Mouse (Mus musculus) MEL (cell line): ENCODE measurements at regions not wholly inside any gene's neighbourhood (a gene's known extent, or its start where the extent isn't known, plus 50 kb on each side); places are given as distances from the start of the nearest gene placed in this dataset.

ENCODE experiments used
- DNase-seq: peaks from one replicate; pipeline ENCODE4 v3.0.0; 2011; ENCODE audit warnings: low read depth, low spot score
- H3K27ac ChIP-seq: 2 replicates; pipeline ENCODE4 v1.5.1; 2012; ENCODE audit warnings: low read depth, mild to moderate bottlenecking, control low read depth, low read length, moderate library complexity; ENCODE audit not compliant: control insufficient read depth
- H3K27me3 ChIP-seq, 2 experiments: fragments of 150-350 bp in 1 of 2; sonication (generic) in 1 of 2; 2 replicates each; pipeline ENCODE4 v1.6.1; 2012; ENCODE audit warnings: low read length in 2 of 2, mild to moderate bottlenecking in 2 of 2, improper control_type of control experiment in 1 of 2, moderate library complexity in 1 of 2; ENCODE audit not compliant: insufficient read depth in 2 of 2, control insufficient read depth in 1 of 2
- H3K36me3 ChIP-seq, 2 experiments: 2 replicates each; pipeline ENCODE4 v1.6.1; 2012 to 2014; ENCODE audit warnings: low read length in 2 of 2, improper control_type of control experiment in 1 of 2, inconsistent platforms in 1 of 2, mild to moderate bottlenecking in 1 of 2; ENCODE audit not compliant: insufficient read depth in 2 of 2, control insufficient read depth in 1 of 2
- H3K4me1 ChIP-seq, 2 experiments: fragments of 150-350 bp in 1 of 2; sonication (generic) in 1 of 2; 2 replicates each; pipeline ENCODE4 v1.6.1; 2012; ENCODE audit warnings: low read length in 2 of 2, improper control_type of control experiment in 1 of 2, mild to moderate bottlenecking in 1 of 2; ENCODE audit not compliant: insufficient read depth in 2 of 2, control insufficient read depth in 1 of 2
- H3K4me3 ChIP-seq, 2 experiments: fragments of 150-350 bp in 1 of 2; sonication (generic) in 1 of 2; 2 replicates each; pipeline ENCODE4 v1.5.1; 2012; ENCODE audit warnings: low read depth in 2 of 2, low read length in 2 of 2, mild to moderate bottlenecking in 2 of 2, moderate library complexity in 2 of 2, control low read depth in 1 of 2, improper control_type of control experiment in 1 of 2; ENCODE audit not compliant: control insufficient read depth in 1 of 2, insufficient read depth in 1 of 2
- H3K79me2 ChIP-seq: 2 replicates; pipeline ENCODE4 v1.6.1; 2012; ENCODE audit warnings: mild to moderate bottlenecking, low read length, moderate library complexity; ENCODE audit not compliant: control insufficient read depth, poor library complexity, insufficient read depth
- H3K9ac ChIP-seq: 2 replicates; pipeline ENCODE4 v1.6.1; 2012; ENCODE audit warnings: low read depth, mild to moderate bottlenecking, control low read depth, low read length, moderate library complexity; ENCODE audit not compliant: control insufficient read depth, poor library complexity, severe bottlenecking
- H3K9me3 ChIP-seq: fragments of 150-350 bp; sonication (generic); replicated peaks from 2 replicates; pipeline ENCODE4 v1.6.1; 2012; ENCODE audit warnings: mild to moderate bottlenecking, low read length, improper control_type of control experiment, moderate library complexity; ENCODE audit not compliant: insufficient read depth
- CHD2 ChIP-seq: IDR thresholded peaks from 2 replicates; pipeline ENCODE4 v1.6.1; 2011; ENCODE audit warnings: low read length, improper control_type of control experiment
- E2F4 ChIP-seq: IDR thresholded peaks from 2 replicates; pipeline ENCODE4 v1.6.1; 2011; ENCODE audit warnings: low read depth, low read length, improper control_type of control experiment, borderline replicate concordance
- ELF1 ChIP-seq: IDR thresholded peaks from 2 replicates; pipeline ENCODE4 v1.6.1; 2014; ENCODE audit warnings: low read depth, mild to moderate bottlenecking, inconsistent platforms, low read length, improper control_type of control experiment, moderate library complexity
- EP300 ChIP-seq, 2 experiments: IDR thresholded peaks; 2 replicates each; pipeline ENCODE4 v1.6.1; 2011; ENCODE audit warnings: improper control_type of control experiment in 2 of 2, low read length in 2 of 2, low read depth in 1 of 2, mild to moderate bottlenecking in 1 of 2
- GABPA ChIP-seq: IDR thresholded peaks from 2 replicates; pipeline ENCODE4 v1.6.1; 2012; ENCODE audit warnings: low read depth, mild to moderate bottlenecking, inconsistent platforms, low read length, improper control_type of control experiment, moderate library complexity
- HCFC1 ChIP-seq: IDR thresholded peaks from 2 replicates; pipeline ENCODE4 v1.6.1; 2012; ENCODE audit warnings: low read depth, mild to moderate bottlenecking, inconsistent platforms, low read length, improper control_type of control experiment, moderate library complexity
- KAT2A ChIP-seq: conservative IDR thresholded peaks from 2 replicates; pipeline ENCODE4 v1.6.1; 2012; ENCODE audit warnings: low read depth, low read length, improper control_type of control experiment, inconsistent platforms
- MXI1 ChIP-seq: IDR thresholded peaks from 2 replicates; pipeline ENCODE4 v1.6.1; 2011; ENCODE audit warnings: mild to moderate bottlenecking, low read depth, low read length, improper control_type of control experiment
- MYB ChIP-seq: IDR thresholded peaks from 2 replicates; pipeline ENCODE4 v1.6.1; 2011; ENCODE audit warnings: mild to moderate bottlenecking, low read depth, low read length, improper control_type of control experiment
- NELFE ChIP-seq: IDR thresholded peaks from 2 replicates; pipeline ENCODE4 v1.6.1; 2011; ENCODE audit warnings: low read depth, low read length, improper control_type of control experiment
- POLR2A ChIP-seq, 2 experiments: IDR thresholded peaks; 2 replicates each; pipeline ENCODE4 v1.6.1; 2011 to 2012; ENCODE audit warnings: low read length in 2 of 2, mild to moderate bottlenecking in 2 of 2, control low read depth in 1 of 2, improper control_type of control experiment in 1 of 2, low read depth in 1 of 2, moderate library complexity in 1 of 2; ENCODE audit not compliant: control insufficient read depth in 1 of 2, insufficient read depth in 1 of 2, poor library complexity in 1 of 2
- RCOR1 ChIP-seq: IDR thresholded peaks from 2 replicates; pipeline ENCODE4 v1.6.1; 2012; ENCODE audit warnings: low read depth, mild to moderate bottlenecking, inconsistent platforms, low read length, improper control_type of control experiment
- SIN3A ChIP-seq: IDR thresholded peaks from 2 replicates; pipeline ENCODE4 v1.6.1; 2012; ENCODE audit warnings: low read length, improper control_type of control experiment, inconsistent platforms
- SMC3 ChIP-seq: IDR thresholded peaks from 2 replicates; pipeline ENCODE4 v1.6.1; 2011; ENCODE audit warnings: low read depth, low read length, improper control_type of control experiment
- TAL1 ChIP-seq: IDR thresholded peaks from 2 replicates; pipeline ENCODE4 v1.6.1; 2012; ENCODE audit warnings: mild to moderate bottlenecking, inconsistent platforms, low read length, moderate library complexity, mixed read lengths
- TBP ChIP-seq: IDR thresholded peaks from 2 replicates; pipeline ENCODE4 v1.8.0; 2011; ENCODE audit warnings: low read depth, low read length, improper control_type of control experiment
- TCF12 ChIP-seq: IDR thresholded peaks from 2 replicates; pipeline ENCODE4 v1.6.1; 2014; ENCODE audit warnings: low read depth, mild to moderate bottlenecking, inconsistent platforms, low read length, improper control_type of control experiment, moderate library complexity
- UBTF ChIP-seq: IDR thresholded peaks from 2 replicates; pipeline ENCODE4 v1.6.1; 2012; ENCODE audit warnings: low read depth, mild to moderate bottlenecking, inconsistent platforms, low read length, improper control_type of control experiment, moderate library complexity, borderline replicate concordance; ENCODE audit not compliant: insufficient read depth
- USF2 ChIP-seq, 2 experiments: IDR thresholded peaks; 2 replicates each; pipeline ENCODE4 v1.6.1; 2011 to 2012; ENCODE audit warnings: improper control_type of control experiment in 2 of 2, low read length in 2 of 2, borderline replicate concordance in 1 of 2, inconsistent platforms in 1 of 2, low read depth in 1 of 2, mild to moderate bottlenecking in 1 of 2; ENCODE audit not compliant: insufficient read depth in 1 of 2
- ZC3H11A ChIP-seq: IDR thresholded peaks from 2 replicates; pipeline ENCODE4 v1.6.1; 2012; ENCODE audit warnings: low read depth, mild to moderate bottlenecking, inconsistent platforms, low read length, improper control_type of control experiment

DNA sequence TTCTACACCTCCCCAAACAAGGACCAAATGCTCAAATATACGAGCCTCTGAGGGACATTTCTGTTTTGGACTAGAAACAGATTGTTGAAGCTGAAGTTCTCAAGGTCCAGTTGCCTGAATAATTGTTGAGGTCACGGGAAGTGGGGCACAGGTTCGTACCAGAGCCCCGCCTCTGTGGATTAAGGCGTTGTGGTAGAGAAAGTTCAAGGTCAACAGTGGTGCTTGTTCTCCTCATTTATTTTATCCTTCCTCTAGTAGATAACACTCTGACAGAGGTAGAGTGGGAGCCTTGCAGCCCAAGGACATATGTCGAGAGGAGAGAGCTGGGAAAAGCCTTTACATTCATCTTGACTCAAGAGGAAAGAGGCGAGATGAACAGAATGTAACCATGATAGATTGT, 274.7 kb upstream of the Stt3b start:
- H3K27ac ChIP-seq, result no peak overlapping the region
- no peaks in the 10 kb centered on the region for H3K4me1 ChIP-seq
- no peak overlapping the region for H3K4me3 ChIP-seq
- H3K36me3 ChIP-seq, result no peaks in the 10 kb centered on the region
- H3K9ac ChIP-seq, result no peak overlapping the region
- no peaks in the 10 kb centered on the region for H3K9me3 ChIP-seq
- no peak for DNase-seq
- no peak for TF ChIP-seq MYB
- TF ChIP-seq ELF1, result no peak
- no peak for TF ChIP-seq SIN3A
- TF ChIP-seq RCOR1, result no peak
- no peaks in the 10 kb centered on the region for H3K79me2 ChIP-seq
- no peaks in the 10 kb centered on the region for H3K27me3 ChIP-seq

DNA sequence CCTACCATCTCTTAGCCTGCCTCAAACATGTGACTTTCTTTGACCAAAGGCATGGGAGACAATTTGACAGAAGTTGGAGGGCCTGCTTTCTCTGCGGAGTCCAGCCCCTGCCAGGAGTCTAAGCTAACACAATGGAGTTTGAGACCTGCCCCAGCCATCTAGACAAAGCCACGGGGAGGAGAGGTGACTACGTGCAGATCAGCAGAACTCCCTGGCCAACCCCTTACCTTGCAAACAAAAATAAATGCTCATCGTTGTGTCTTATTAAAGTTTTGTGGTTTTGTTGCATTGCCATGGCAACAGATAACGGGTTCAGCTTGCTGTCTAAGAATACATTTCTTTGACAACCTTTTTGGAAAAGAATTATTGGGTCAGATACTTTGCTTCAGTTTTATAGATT, 282.2 kb upstream of the Stt3b start:
- no peak for DNase-seq
- Histone ChIP-seq H3K9ac (no peak overlapping the region), H3K27ac (no peak overlapping the region), H3K27me3 (no peaks in the 10 kb centered on the region), H3K36me3 (no peaks in the 10 kb centered on the region), H3K4me3 (no peak overlapping the region), H3K4me1 (no peaks in the 10 kb centered on the region), H3K9me3 (no peaks in the 10 kb centered on the region), H3K79me2 (no peaks in the 10 kb centered on the region)
- TF ChIP-seq ELF1 (no peak), EP300 (IDR thresholded peaks at IDR 0.05; ENCODE audit: low read depth in 1 of 2, low read length in 2 of 2) (no peak), MYB (no peak)

DNA sequence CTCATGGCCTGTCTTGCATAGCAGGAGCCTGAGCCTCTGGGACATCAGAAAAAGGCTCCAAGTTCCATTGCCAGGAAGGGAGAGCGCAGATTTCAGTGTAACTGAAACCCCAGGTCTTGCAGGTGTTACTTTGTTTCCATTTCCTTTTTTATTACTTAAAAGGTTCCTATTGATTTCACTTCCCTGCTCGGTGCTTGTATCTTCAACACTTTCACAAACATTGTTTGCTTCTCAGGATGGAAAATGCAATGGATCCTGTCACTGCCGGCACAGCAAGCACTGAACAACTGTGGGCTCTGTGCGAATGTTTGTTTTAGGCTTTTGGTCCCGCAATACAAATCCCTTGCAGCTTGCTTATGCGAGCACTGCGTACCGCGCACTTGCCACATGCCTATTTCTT, 290.0 kb upstream of the Stt3b start:
- no peak for DNase-seq
- Histone ChIP-seq H3K4me3 (no peak overlapping the region), H3K9ac (no peak overlapping the region), H3K27ac (no peak overlapping the region), H3K36me3 (no peaks in the 10 kb centered on the region), H3K9me3 (no peaks in the 10 kb centered on the region), H3K4me1 (no peaks in the 10 kb centered on the region), H3K27me3 (no peaks in the 10 kb centered on the region), H3K79me2 (no peaks in the 10 kb centered on the region)
- TF ChIP-seq TCF12, result no peak
- no peak for TF ChIP-seq HCFC1
- no peak for TF ChIP-seq E2F4
- no peak for TF ChIP-seq SMC3
- no peak for TF ChIP-seq KAT2A
- no peak for TF ChIP-seq POLR2A (IDR thresholded peaks at IDR 0.05; ENCODE audit: control insufficient read depth in 1 of 2, insufficient read depth in 1 of 2, low read depth in 1 of 2, low read length in 2 of 2, poor library complexity in 1 of 2)
- TF ChIP-seq MYB, result no peak
- TF ChIP-seq TAL1, result no peak
- no peak for TF ChIP-seq EP300 (IDR thresholded peaks at IDR 0.05; ENCODE audit: low read depth in 1 of 2, low read length in 2 of 2)
- no peak for TF ChIP-seq ZC3H11A
- TF ChIP-seq MXI1, result no peak
- TF ChIP-seq USF2 (IDR thresholded peaks at IDR 0.05; ENCODE audit: borderline replicate concordance in 1 of 2, insufficient read depth in 1 of 2, low read depth in 1 of 2, low read length in 2 of 2), result no peak
- no peak for TF ChIP-seq CHD2
- no peak for TF ChIP-seq GABPA
- TF ChIP-seq TBP, result no peak
- TF ChIP-seq NELFE, result no peak
- TF ChIP-seq UBTF, result no peak
